Mouse (Mus musculus) skeletal muscle tissue, postnatal 0 days (tissue): ENCODE results near the gene Olfr1431. TPM values are rescaled to one million over a fixed set of nuclear protein-coding genes. Genes with fewer than 3 reads are reported as not detected.

ENCODE experiments used
- polyA plus RNA-seq: library from polyadenylated mRNA; unstranded; fragments of >200 nt; fragmentation: Nextera tagmentation; extraction: Ambion mirVana; gene quantifications from 2 replicates; pipeline ENCODE4 v1.2.1, GENCODE M21; 2015

Olfr1431 gene
- not detected in 2 replicates for polyA plus RNA-seq

DNA sequence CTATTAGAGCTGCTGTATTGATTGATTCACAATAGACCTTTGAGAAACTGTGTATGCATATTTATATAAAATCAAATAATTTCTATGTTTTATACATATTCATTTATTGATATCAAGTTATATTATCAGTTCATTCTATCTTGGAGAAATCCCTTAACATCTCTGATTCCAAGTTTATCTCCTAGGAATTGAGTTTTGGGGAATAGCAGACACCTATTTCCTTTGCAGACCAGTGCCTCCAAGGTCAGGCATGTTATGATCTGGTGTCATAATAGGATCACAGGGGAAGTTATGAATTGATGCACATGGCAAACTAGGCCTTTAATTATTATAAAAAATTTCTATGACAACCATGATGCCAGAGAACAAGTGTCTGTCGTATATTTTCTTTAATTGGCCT, at the start of gene Olfr1431:
Gene Olfr1431, plus strand, starts transcription at position 301 of the 400 bp plus-strand sequence.

GRCm38 (mm10) chr19:12170062-12170599, 30.3 kb upstream of the Olfr1431 start, which contains the start of gene Olfr1555-ps1:
Olfr1555-ps1 (minus strand) TSS chr19:12170112.

GRCm38 (mm10) chr19:12232496-12232895, 32.1 kb downstream of the Olfr1431 start, which contains the start of gene Olfr1432:
Olfr1432 (minus strand) TSS chr19:12232596.

GRCm38 (mm10) chr19:12241559-12241958, 41.1 kb downstream of the Olfr1431 start, which contains the start of gene Olfr262:
Olfr262 (minus strand) TSS chr19:12241659.

GRCm38 (mm10) chr19:12260732-12261131, 60.3 kb downstream of the Olfr1431 start, which contains the start of gene Olfr235:
Olfr235 (plus strand) TSS chr19:12261032.

Other genes with a start within 250 kb of the Olfr1431 start
- 5.6 and 6.3 TPM in 2 replicates for gene Osbp, start 234.7 kb upstream of the Olfr1431 start, polyA plus RNA-seq
- gene Olfr1423, start 159.3 kb upstream of the Olfr1431 start, polyA plus RNA-seq = not detected in 2 replicates
- not detected in 2 replicates for gene Olfr1424, start 138.0 kb upstream of the Olfr1431 start, polyA plus RNA-seq
- gene Olfr1425, start 122.9 kb upstream of the Olfr1431 start, polyA plus RNA-seq = not detected in 2 replicates
- not detected in 2 replicates for gene Olfr1426, start 108.6 kb upstream of the Olfr1431 start, polyA plus RNA-seq
- not detected in 2 replicates for gene Olfr1427, start 97.3 kb upstream of the Olfr1431 start, polyA plus RNA-seq
- gene Olfr1428, start 84.7 kb upstream of the Olfr1431 start, polyA plus RNA-seq = not detected in 2 replicates
- gene Olfr76, start 77.4 kb upstream of the Olfr1431 start, polyA plus RNA-seq = not detected in 2 replicates
- gene Olfr1555-ps1, start 30.5 kb upstream of the Olfr1431 start, polyA plus RNA-seq = not detected in 2 replicates
- not detected in 2 replicates for gene Olfr1432, start 32.0 kb downstream of the Olfr1431 start, polyA plus RNA-seq
- gene Olfr262, start 41.0 kb downstream of the Olfr1431 start, polyA plus RNA-seq = not detected in 2 replicates
- gene Olfr235, start 60.4 kb downstream of the Olfr1431 start, polyA plus RNA-seq = not detected in 2 replicates
- not detected in 2 replicates for gene Olfr1434, start 79.2 kb downstream of the Olfr1431 start, polyA plus RNA-seq
- not detected in 2 replicates for gene Olfr1436, start 98.5 kb downstream of the Olfr1431 start, polyA plus RNA-seq
- not detected in 2 replicates for gene Olfr1437, start 124.5 kb downstream of the Olfr1431 start, polyA plus RNA-seq
- gene Olfr1438-ps1, start 135.3 kb downstream of the Olfr1431 start, polyA plus RNA-seq = not detected in 2 replicates
- gene Olfr1440, start 186.6 kb downstream of the Olfr1431 start, polyA plus RNA-seq = not detected in 2 replicates
- gene Olfr1441, start 216.8 kb downstream of the Olfr1431 start, polyA plus RNA-seq = not detected in 2 replicates
- not detected in 2 replicates for gene Pfpl, start 227.3 kb downstream of the Olfr1431 start, polyA plus RNA-seq